Mouse (Mus musculus): ENCODE measurements at regions not wholly inside any gene's neighbourhood (a gene's known extent, or its start where the extent isn't known, plus 50 kb on each side); places are given as distances from the start of the nearest gene placed in this dataset.

GRCm38 (mm10) chr1:107899261-107899660 lies 309.5 kb downstream of the Serpinb8 start:
- no peak for DNase-seq (ENCODE audit: low spot score)
- ATAC-seq (ENCODE audit: low FRiP score) = no peak
- whole genome bisulfite sequencing = 78% methylated on average over 4 of the region's 4 CpGs

GRCm38 (mm10) chr1:107900449-107900848 lies 310.6 kb downstream of the Serpinb8 start:
- H3K27me3 ChIP-seq (ENCODE audit: control insufficient read depth, insufficient read depth, low read length) = no peaks in the 10 kb centered on the region
- no peak overlapping the region for H3K4me3 ChIP-seq (replicated peaks; ENCODE audit: low read length)
- no peak overlapping the region for H3K27ac ChIP-seq
- H3K4me2 ChIP-seq (replicated peaks) = no peak overlapping the region
- no peaks in the 10 kb centered on the region for H3K36me3 ChIP-seq (replicated peaks; ENCODE audit: control insufficient read depth, insufficient read depth)
- no peaks in the 10 kb centered on the region for H3K9me3 ChIP-seq (ENCODE audit: control insufficient read depth, low read length)
- no peaks in the 10 kb centered on the region for H3K4me1 ChIP-seq (replicated peaks; ENCODE audit: control insufficient read depth, insufficient read depth, low read length)
- 17% methylated on average over 2 of the region's 2 CpGs for WGBS
- ATAC-seq (ENCODE audit: low FRiP score) (no peak), DNase-seq (ENCODE audit: low spot score) (no peak)
- H3K9ac ChIP-seq = no peak overlapping the region

More at GRCm38 (mm10) chr1:107899261-107899660, 309.5 kb downstream of the Serpinb8 start:
- no peaks in the 10 kb centered on the region for H3K9me3 ChIP-seq (ENCODE audit: control insufficient read depth, low read length)
- no peaks in the 10 kb centered on the region for H3K27me3 ChIP-seq (ENCODE audit: control insufficient read depth, insufficient read depth, low read length)
- no peak overlapping the region for H3K9ac ChIP-seq
- no peak overlapping the region for H3K4me2 ChIP-seq (replicated peaks)
- no peak overlapping the region for H3K27ac ChIP-seq
- no peaks in the 10 kb centered on the region for H3K4me1 ChIP-seq (replicated peaks; ENCODE audit: control insufficient read depth, insufficient read depth, low read length)
- no peaks in the 10 kb centered on the region for H3K36me3 ChIP-seq (replicated peaks; ENCODE audit: control insufficient read depth, insufficient read depth)
- no peak overlapping the region for H3K4me3 ChIP-seq (replicated peaks; ENCODE audit: low read length)

GRCm38 (mm10) chr1:107900913-107901312 lies 311.1 kb downstream of the Serpinb8 start:
- DNase-seq (ENCODE audit: low spot score) (no peak), ATAC-seq (ENCODE audit: low FRiP score) (no peak)
- H3K4me2 ChIP-seq (replicated peaks) = no peak overlapping the region
- no peaks in the 10 kb centered on the region for H3K27me3 ChIP-seq (ENCODE audit: control insufficient read depth, insufficient read depth, low read length)
- WGBS = 34% methylated on average over 1 of the region's 1 CpGs
- H3K9ac ChIP-seq = no peak overlapping the region
- H3K4me3 ChIP-seq (replicated peaks; ENCODE audit: low read length) = no peak overlapping the region
- H3K4me1 ChIP-seq (replicated peaks; ENCODE audit: control insufficient read depth, insufficient read depth, low read length) = no peaks in the 10 kb centered on the region
- H3K36me3 ChIP-seq (replicated peaks; ENCODE audit: control insufficient read depth, insufficient read depth) = no peaks in the 10 kb centered on the region
- H3K9me3 ChIP-seq (ENCODE audit: control insufficient read depth, low read length) = no peaks in the 10 kb centered on the region
- H3K27ac ChIP-seq = no peak overlapping the region

- 50% methylated on average over 4 of the region's 4 CpGs for WGBS
- no peak overlapping the region for H3K4me3 ChIP-seq (replicated peaks; ENCODE audit: low read length)
- peak; percentile 65 for DNase-seq (ENCODE audit: low spot score)
- no peaks in the 10 kb centered on the region for H3K36me3 ChIP-seq (replicated peaks; ENCODE audit: control insufficient read depth, insufficient read depth)
- no peaks in the 10 kb centered on the region; the same call in 1 of the 2 replicates for H3K4me1 ChIP-seq (replicated peaks; ENCODE audit: control insufficient read depth, insufficient read depth, low read length)
- peak overlapping the region; percentile 14; the same call in 1 of the 2 replicates for H3K27ac ChIP-seq
- no peak overlapping the region for H3K4me2 ChIP-seq (replicated peaks)
- H3K9me3 ChIP-seq (ENCODE audit: control insufficient read depth, low read length) = no peaks in the 10 kb centered on the region
- H3K9ac ChIP-seq = no peak overlapping the region
- no peaks in the 10 kb centered on the region for H3K27me3 ChIP-seq (ENCODE audit: control insufficient read depth, insufficient read depth, low read length)
- ATAC-seq (ENCODE audit: low FRiP score) = peak; percentile 66; the same call in 1 of the 2 replicates
Measured at GRCm38 (mm10) chr1:107908236-107909063, 318.6 kb downstream of the Serpinb8 start.

- no peak for DNase-seq (ENCODE audit: low spot score)
- H3K27ac ChIP-seq = peak overlapping the region; percentile 75
- H3K4me1 ChIP-seq (replicated peaks; ENCODE audit: control insufficient read depth, insufficient read depth, low read length) = peaks cover 8% of the 10 kb centered on the region; the same call in 1 of the 2 replicates
- no peaks in the 10 kb centered on the region for H3K9me3 ChIP-seq (ENCODE audit: control insufficient read depth, low read length)
- peak; percentile 40; the same call in 1 of the 2 replicates for ATAC-seq (ENCODE audit: low FRiP score)
- H3K9ac ChIP-seq = no peak overlapping the region
- H3K27me3 ChIP-seq (ENCODE audit: control insufficient read depth, insufficient read depth, low read length) = no peaks in the 10 kb centered on the region
- no peak overlapping the region for H3K4me2 ChIP-seq (replicated peaks)
- H3K4me3 ChIP-seq (replicated peaks; ENCODE audit: low read length) = no peak overlapping the region
- no peaks in the 10 kb centered on the region for H3K36me3 ChIP-seq (replicated peaks; ENCODE audit: control insufficient read depth, insufficient read depth)
- 58% methylated on average over 7 of the region's 7 CpGs for WGBS
Measured at GRCm38 (mm10) chr1:107914671-107915590, 325.1 kb downstream of the Serpinb8 start.

- H3K27me3 ChIP-seq (ENCODE audit: control insufficient read depth, insufficient read depth, low read length) = no peaks in the 10 kb centered on the region
- H3K4me2 ChIP-seq (replicated peaks) = no peak overlapping the region
- no peak overlapping the region for H3K4me3 ChIP-seq (replicated peaks; ENCODE audit: low read length)
- ATAC-seq (ENCODE audit: low FRiP score) = no peak
- no peaks in the 10 kb centered on the region for H3K36me3 ChIP-seq (replicated peaks; ENCODE audit: control insufficient read depth, insufficient read depth)
- H3K4me1 ChIP-seq (replicated peaks; ENCODE audit: control insufficient read depth, insufficient read depth, low read length) = peaks cover 8% of the 10 kb centered on the region; the same call in 1 of the 2 replicates
- no peak overlapping the region for H3K9ac ChIP-seq
- no peaks in the 10 kb centered on the region for H3K9me3 ChIP-seq (ENCODE audit: control insufficient read depth, low read length)
- H3K27ac ChIP-seq = no peak overlapping the region
- DNase-seq (ENCODE audit: low spot score) = no peak
- 66% methylated on average over 5 of the region's 5 CpGs for WGBS
Measured at GRCm38 (mm10) chr1:107917037-107917436, 327.2 kb downstream of the Serpinb8 start.

GRCm38 (mm10) chr1:107941601-107942270 lies 351.9 kb downstream of the Serpinb8 start:
- no peak overlapping the region for H3K4me2 ChIP-seq (replicated peaks)
- no peak overlapping the region for H3K27ac ChIP-seq
- WGBS = 88% methylated on average over 5 of the region's 5 CpGs
- no peaks in the 10 kb centered on the region for H3K27me3 ChIP-seq (ENCODE audit: control insufficient read depth, insufficient read depth, low read length)
- H3K36me3 ChIP-seq (replicated peaks; ENCODE audit: control insufficient read depth, insufficient read depth) = no peaks in the 10 kb centered on the region
- DNase-seq (ENCODE audit: low spot score) (no peak), ATAC-seq (ENCODE audit: low FRiP score) (no peak)
- H3K9me3 ChIP-seq (ENCODE audit: control insufficient read depth, low read length) = no peaks in the 10 kb centered on the region
- no peak overlapping the region for H3K9ac ChIP-seq
- H3K4me1 ChIP-seq (replicated peaks; ENCODE audit: control insufficient read depth, insufficient read depth, low read length) = no peaks in the 10 kb centered on the region
- H3K4me3 ChIP-seq (replicated peaks; ENCODE audit: low read length) = no peak overlapping the region

- ATAC-seq (ENCODE audit: low FRiP score) (no peak), DNase-seq (ENCODE audit: low spot score) (no peak)
Measured at GRCm38 (mm10) chr1:107946204-107946939, 356.6 kb downstream of the Serpinb8 start.

More at GRCm38 (mm10) chr1:107946204-107946939, 356.6 kb downstream of the Serpinb8 start:
- Histone ChIP-seq H3K27me3 (ENCODE audit: control insufficient read depth, insufficient read depth, low read length) (no peaks in the 10 kb centered on the region), H3K4me2 (replicated peaks) (no peak overlapping the region), H3K36me3 (replicated peaks; ENCODE audit: control insufficient read depth, insufficient read depth) (no peaks in the 10 kb centered on the region), H3K9ac (no peak overlapping the region), H3K4me3 (replicated peaks; ENCODE audit: low read length) (no peak overlapping the region), H3K27ac (no peak overlapping the region), H3K9me3 (ENCODE audit: control insufficient read depth, low read length) (no peaks in the 10 kb centered on the region), H3K4me1 (replicated peaks; ENCODE audit: control insufficient read depth, insufficient read depth, low read length) (no peaks in the 10 kb centered on the region)
- WGBS = 74% methylated on average over 1 of the region's 1 CpGs
